Mouse (Mus musculus) liver, embryonic 15.5 days (tissue): ENCODE results near the gene Gm21987. TPM values are rescaled to one million over a fixed set of nuclear protein-coding genes. Genes with fewer than 3 reads are reported as not detected.
A peak's percentile ranks its signal among the peaks of the same experiment; 100 is the strongest.

ENCODE experiments used
- ATAC-seq: fragments of 200-750 bp; cut with Nextera tagmentation; 2 replicates; pipeline ENCODE4 v1.8.0; 2017; ENCODE audit warnings: moderate number of reproducible peaks, mild to moderate bottlenecking, moderate library complexity; ENCODE audit not compliant: insufficient read depth
- H3K27ac ChIP-seq: fragments of 300-500 bp; sonication (generic); replicated peaks from 2 replicates; pipeline ENCODE4 v1.5.1; 2015; ENCODE audit warnings: mild to moderate bottlenecking, inconsistent platforms
- H3K27me3 ChIP-seq: fragments of 300-500 bp; sonication (generic); 2 replicates; pipeline ENCODE4 v1.6.1; 2015; ENCODE audit warnings: mild to moderate bottlenecking, inconsistent platforms
- H3K36me3 ChIP-seq: fragments of 300-500 bp; sonication (generic); replicated peaks from 2 replicates; pipeline ENCODE4 v1.6.1; 2015; ENCODE audit warnings: moderate library complexity, mild to moderate bottlenecking, inconsistent platforms
- H3K4me1 ChIP-seq: fragments of 300-500 bp; sonication (generic); replicated peaks from 2 replicates; pipeline ENCODE4 v1.6.1; 2015; ENCODE audit warnings: inconsistent platforms
- H3K4me2 ChIP-seq: fragments of 300-500 bp; sonication (generic); 2 replicates; pipeline ENCODE4 v1.6.1; 2015; ENCODE audit warnings: moderate library complexity, mild to moderate bottlenecking, inconsistent platforms
- H3K4me3 ChIP-seq: fragments of 300-500 bp; sonication (generic); replicated peaks from 2 replicates; pipeline ENCODE4 v1.5.1; 2015; ENCODE audit warnings: mild to moderate bottlenecking, inconsistent platforms
- H3K9ac ChIP-seq: fragments of 300-500 bp; sonication (generic); 2 replicates; pipeline ENCODE4 v1.6.1; 2015; ENCODE audit warnings: moderate library complexity, mild to moderate bottlenecking, inconsistent platforms
- H3K9me3 ChIP-seq: fragments of 300-500 bp; sonication (generic); replicated peaks from 2 replicates; pipeline ENCODE4 v1.6.1; 2016; ENCODE audit warnings: inconsistent platforms
- WGBS: fragments of 180-500 bp; shearing (Covaris S2); methylation state at CpG from one replicate; pipeline ENCODE4 v1.1.7; 2015; ENCODE audit warnings: mixed read lengths; ENCODE audit not compliant: insufficient replicate concordance; 5-methylcytosine and 5-hydroxymethylcytosine counted together
- polyA plus RNA-seq: library from polyadenylated mRNA; unstranded; fragments of >200 nt; fragmentation: Nextera tagmentation; extraction: Ambion mirVana; gene quantifications from 2 replicates; pipeline ENCODE4 v1.2.1, GENCODE M21; 2015

Gm21987 gene
- polyA plus RNA-seq, 1 experiment from 2014 or later: not detected

- H3K4me3 ChIP-seq: no peak overlapping the region
- ATAC-seq: no peak
- no peaks in the 10 kb centered on the region for H3K9me3 ChIP-seq
- no peaks in the 10 kb centered on the region for H3K27me3 ChIP-seq
- no peaks in the 10 kb centered on the region for H3K36me3 ChIP-seq
- H3K4me2 ChIP-seq: no peak overlapping the region; the same call in 1 of the 2 replicates
- no peak overlapping the region for H3K9ac ChIP-seq
- peaks cover 49% of the 10 kb centered on the region for H3K4me1 ChIP-seq
- peak overlapping the region; percentile 20; the same call in 1 of the 2 replicates for H3K27ac ChIP-seq
- WGBS: 71% methylated on average over 20 of the region's 20 CpGs
These were observed 15.8 kb downstream of the Gm21987 start for GRCm38 (mm10) chr16:38362493-38363255.

- H3K4me1 ChIP-seq: peaks cover 50% of the 10 kb centered on the region
- H3K27me3 ChIP-seq: no peaks in the 10 kb centered on the region
- no peak overlapping the region for H3K27ac ChIP-seq
- 59% methylated on average over 3 of the region's 3 CpGs for whole genome bisulfite sequencing
- no peaks in the 10 kb centered on the region for H3K36me3 ChIP-seq
- H3K9me3 ChIP-seq: no peaks in the 10 kb centered on the region
- no peak for ATAC-seq
- no peak overlapping the region for H3K4me3 ChIP-seq
- H3K4me2 ChIP-seq: no peak overlapping the region
- no peak overlapping the region for H3K9ac ChIP-seq
These were observed 16.4 kb downstream of the Gm21987 start for GRCm38 (mm10) chr16:38363256-38363595.

DNA sequence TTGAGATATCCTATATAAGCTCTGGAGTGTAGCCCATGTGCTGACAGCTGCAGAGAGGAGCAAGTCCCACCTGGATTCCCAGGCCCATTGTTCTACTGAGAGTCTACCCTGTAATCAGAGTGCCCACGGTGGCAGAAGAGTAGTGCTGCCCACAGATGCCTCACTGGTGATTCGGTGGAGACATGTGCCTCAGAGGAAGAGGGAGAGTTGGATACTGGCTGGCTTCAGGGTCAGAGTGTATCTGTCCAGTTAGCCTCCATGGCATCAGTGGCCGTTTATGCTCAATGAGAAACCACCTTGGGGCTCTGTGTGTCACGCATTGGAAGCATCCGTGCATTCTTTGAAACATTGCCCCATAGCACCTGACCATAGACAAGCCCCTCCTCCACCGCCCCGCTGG, 16.8 kb downstream of the Gm21987 start:
- Histone ChIP-seq H3K27ac (no peak overlapping the region), H3K4me3 (no peak overlapping the region), H3K4me2 (no peak overlapping the region), H3K9ac (no peak overlapping the region), H3K27me3 (no peaks in the 10 kb centered on the region), H3K9me3 (no peaks in the 10 kb centered on the region), H3K4me1 (peaks cover 54% of the 10 kb centered on the region), H3K36me3 (no peaks in the 10 kb centered on the region)
- 52% methylated on average over 7 of the region's 7 CpGs for WGBS
- 0 out of 2 replicates have a peak, but pooled peaks have one; percentile 11 for ATAC-seq

DNA sequence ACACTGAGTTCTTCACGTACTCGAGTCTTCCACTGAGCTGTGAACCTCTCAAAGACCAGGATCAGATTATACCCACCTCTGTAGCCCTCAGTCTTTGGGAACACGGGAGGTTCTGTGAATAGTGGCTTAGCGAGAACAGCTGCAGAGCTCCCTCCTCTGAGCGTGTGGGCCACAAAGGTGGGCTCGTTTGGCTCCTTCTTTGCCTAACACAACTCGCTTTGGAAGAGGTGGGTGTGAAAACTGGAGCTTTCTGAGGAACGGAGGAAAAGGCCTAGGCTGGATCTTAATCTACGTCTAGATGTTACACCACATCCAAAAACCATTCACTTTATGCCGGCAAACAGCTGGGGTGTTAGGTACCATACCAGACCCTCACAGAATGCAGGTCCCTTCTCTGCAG, 18.6 kb downstream of the Gm21987 start:
- H3K9ac ChIP-seq: no peak overlapping the region
- no peak overlapping the region for H3K4me2 ChIP-seq
- 80% methylated on average over 10 of the region's 10 CpGs for whole genome bisulfite sequencing
- no peak overlapping the region for H3K27ac ChIP-seq
- ATAC-seq: no peak
- no peaks in the 10 kb centered on the region for H3K36me3 ChIP-seq
- no peak overlapping the region for H3K4me3 ChIP-seq
- no peaks in the 10 kb centered on the region for H3K27me3 ChIP-seq
- peaks cover 66% of the 10 kb centered on the region for H3K4me1 ChIP-seq
- no peaks in the 10 kb centered on the region for H3K9me3 ChIP-seq

DNA sequence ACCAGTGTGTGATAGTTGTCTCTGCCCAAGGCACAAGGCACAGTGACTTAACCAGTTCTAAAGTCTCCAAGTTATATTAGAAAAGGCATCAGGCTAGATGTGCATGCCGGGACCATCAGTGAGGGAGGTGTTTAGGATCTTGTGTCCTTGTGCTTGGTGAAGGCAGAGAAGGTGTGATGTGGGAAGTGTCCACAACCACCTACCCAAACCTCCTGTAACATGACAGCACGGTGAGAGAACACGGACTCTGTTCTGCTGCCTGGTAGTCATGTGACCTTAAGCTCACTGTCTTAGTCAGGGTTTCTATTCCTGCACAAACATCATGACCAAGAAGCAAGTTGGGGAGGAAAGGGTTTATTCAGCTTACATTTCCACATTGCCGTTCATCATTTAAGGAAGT, 19.4 kb downstream of the Gm21987 start:
- Histone ChIP-seq H3K36me3 (no peaks in the 10 kb centered on the region), H3K4me3 (no peak overlapping the region), H3K9me3 (no peaks in the 10 kb centered on the region), H3K4me2 (no peak overlapping the region), H3K27me3 (no peaks in the 10 kb centered on the region), H3K27ac (no peak overlapping the region), H3K4me1 (peaks cover 73% of the 10 kb centered on the region), H3K9ac (no peak overlapping the region)
- no peak for ATAC-seq
- 64% methylated on average over 4 of the region's 4 CpGs for WGBS

- Histone ChIP-seq H3K4me3 (no peak overlapping the region), H3K9me3 (no peaks in the 10 kb centered on the region), H3K9ac (no peak overlapping the region), H3K4me1 (peaks cover 66% of the 10 kb centered on the region), H3K27ac (peak overlapping the region; percentile 96), H3K27me3 (no peaks in the 10 kb centered on the region), H3K36me3 (no peaks in the 10 kb centered on the region), H3K4me2 (no peak overlapping the region)
- ATAC-seq: no peak
- WGBS: 38% methylated on average over 10 of the region's 10 CpGs
These were observed 21.5 kb downstream of the Gm21987 start for GRCm38 (mm10) chr16:38368336-38368735.

DNA sequence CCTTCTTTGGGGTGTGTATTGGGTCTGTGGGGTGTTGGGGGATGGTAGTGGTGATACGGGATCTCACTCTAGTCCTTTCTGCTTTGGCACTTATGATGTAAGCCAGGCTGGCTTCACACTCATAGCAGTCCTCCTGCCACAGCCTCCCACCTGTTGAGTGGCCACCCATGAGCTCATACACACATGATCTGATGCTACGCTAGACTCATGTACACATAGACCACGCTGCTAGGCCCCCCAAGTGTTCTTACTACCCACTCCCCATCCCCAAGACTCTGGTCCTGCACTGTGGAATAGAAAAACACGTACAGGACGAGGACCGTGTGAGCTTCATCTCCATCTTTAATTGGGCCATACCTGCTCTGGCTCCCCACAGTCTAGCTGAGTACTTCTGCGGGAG, 22.2 kb downstream of the Gm21987 start:
- Histone ChIP-seq H3K27ac (peak overlapping the region; percentile 96), H3K9me3 (no peaks in the 10 kb centered on the region), H3K9ac (no peak overlapping the region), H3K4me1 (peaks cover 66% of the 10 kb centered on the region), H3K27me3 (no peaks in the 10 kb centered on the region), H3K4me2 (no peak overlapping the region), H3K4me3 (no peak overlapping the region), H3K36me3 (peaks cover 4% of the 10 kb centered on the region; the same call in 1 of the 2 replicates)
- no peak for ATAC-seq
- WGBS: 81% methylated on average over 7 of the region's 7 CpGs

DNA sequence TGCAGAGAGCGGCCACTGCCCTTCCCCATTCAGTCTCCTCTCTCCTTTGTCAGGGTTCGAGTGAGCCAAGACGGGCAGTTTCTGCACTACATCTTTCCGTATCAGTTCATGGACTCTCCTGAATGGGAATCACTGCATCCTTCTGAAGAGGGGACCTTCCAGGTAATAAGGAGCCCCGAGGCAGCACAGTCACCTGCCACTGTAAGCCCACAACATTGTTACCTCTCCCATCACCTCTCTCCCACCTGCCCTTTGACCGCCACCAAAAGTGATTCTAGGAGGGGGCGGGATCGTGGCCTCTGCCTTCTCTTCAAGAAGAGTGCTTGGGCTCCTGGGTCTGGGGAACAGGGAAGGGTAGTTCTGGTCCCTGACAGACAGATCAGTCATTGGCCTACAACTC, 22.6 kb downstream of the Gm21987 start:
- peak overlapping the region; percentile 96; the same call in 1 of the 2 replicates for H3K27ac ChIP-seq
- ATAC-seq: no peak
- 80% methylated on average over 8 of the region's 8 CpGs for WGBS
- peaks cover 66% of the 10 kb centered on the region for H3K4me1 ChIP-seq
- no peak overlapping the region for H3K4me3 ChIP-seq
- peaks cover 7% of the 10 kb centered on the region; the same call in 1 of the 2 replicates for H3K36me3 ChIP-seq
- H3K27me3 ChIP-seq: no peaks in the 10 kb centered on the region
- H3K4me2 ChIP-seq: no peak overlapping the region
- no peaks in the 10 kb centered on the region for H3K9me3 ChIP-seq
- H3K9ac ChIP-seq: no peak overlapping the region

DNA sequence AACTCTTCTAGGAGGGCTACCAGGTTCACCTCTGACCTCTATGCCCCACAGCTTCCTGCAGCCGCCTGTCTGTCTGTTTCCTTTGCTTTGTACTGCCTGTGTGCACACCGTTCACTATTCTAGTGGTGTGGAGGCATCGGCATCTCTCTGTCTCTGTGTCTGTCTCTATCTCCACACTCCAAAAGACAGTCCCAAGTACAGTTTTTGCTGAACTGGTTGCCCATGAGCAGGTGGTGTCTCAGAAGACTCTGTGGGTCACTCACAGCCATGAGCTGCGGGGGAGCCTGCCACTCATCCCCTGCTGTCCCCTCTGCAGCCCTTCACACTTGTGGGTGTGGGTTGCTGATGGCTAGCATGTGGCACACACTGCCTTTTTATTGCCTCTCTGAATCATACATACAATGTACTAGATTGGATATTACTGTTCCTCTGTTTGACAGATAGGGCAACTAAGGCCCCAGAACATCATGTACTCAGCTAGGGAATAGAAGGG, 23.2 kb downstream of the Gm21987 start:
- no peak overlapping the region for H3K9ac ChIP-seq

GRCm38 (mm10) chr16:38370633-38371374, 24.0 kb downstream of the Gm21987 start:
- Histone ChIP-seq H3K9me3 (no peaks in the 10 kb centered on the region), H3K27ac (peak overlapping the region; percentile 96), H3K4me3 (peak overlapping the region; percentile 68; the same call in 1 of the 2 replicates), H3K9ac (peak overlapping the region; percentile 76), H3K4me1 (peaks cover 73% of the 10 kb centered on the region), H3K27me3 (no peaks in the 10 kb centered on the region), H3K4me2 (peak overlapping the region; percentile 75), H3K36me3 (peaks cover 15% of the 10 kb centered on the region)
- no peak for ATAC-seq
- 72% methylated on average over 8 of the region's 8 CpGs for WGBS

More for the DNA sequence above, 23.2 kb downstream of the Gm21987 start:
- no peak for ATAC-seq
- Histone ChIP-seq H3K4me1 (peaks cover 72% of the 10 kb centered on the region), H3K9me3 (no peaks in the 10 kb centered on the region), H3K4me2 (no peak overlapping the region), H3K27ac (peak overlapping the region; percentile 96), H3K27me3 (no peaks in the 10 kb centered on the region), H3K36me3 (peaks cover 7% of the 10 kb centered on the region), H3K4me3 (no peak overlapping the region)
- 66% methylated on average over 4 of the region's 4 CpGs for WGBS

DNA sequence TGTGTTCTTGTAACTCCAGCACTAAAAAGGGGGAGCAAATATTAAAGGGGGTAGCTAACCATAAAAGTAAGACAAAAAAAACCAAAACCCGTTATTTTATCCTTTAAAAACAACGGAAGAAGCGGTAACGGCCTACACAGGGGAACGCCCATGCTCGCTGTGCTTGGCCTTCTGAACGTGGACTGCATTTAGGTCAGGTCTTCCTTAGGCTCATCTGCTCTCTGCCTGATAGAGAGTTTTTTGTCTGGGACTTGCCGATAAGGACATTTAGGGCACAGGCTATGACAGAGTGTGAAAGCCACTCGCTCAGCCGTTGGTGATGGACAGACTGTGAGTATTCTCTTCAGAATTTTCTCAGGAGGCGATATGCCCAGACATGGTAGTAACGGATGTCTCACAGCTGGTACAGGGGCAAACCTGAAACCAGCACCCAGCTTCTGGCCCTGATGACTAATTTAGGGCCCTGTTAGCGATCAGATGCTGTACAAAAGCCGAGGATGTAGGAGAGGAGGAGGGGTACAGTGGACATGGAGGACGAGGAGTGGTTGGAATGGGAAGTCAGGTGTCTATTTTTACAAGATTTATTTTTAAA, 25.0 kb downstream of the Gm21987 start:
- H3K4me2 ChIP-seq: peak overlapping the region; percentile 75
- H3K27me3 ChIP-seq: no peaks in the 10 kb centered on the region
- peak overlapping the region; percentile 96 for H3K27ac ChIP-seq
- H3K9me3 ChIP-seq: no peaks in the 10 kb centered on the region
- peaks cover 77% of the 10 kb centered on the region for H3K4me1 ChIP-seq
- H3K9ac ChIP-seq: peak overlapping the region; percentile 76
- peak overlapping the region; percentile 68 for H3K4me3 ChIP-seq
- WGBS: 22% methylated on average over 15 of the region's 15 CpGs
- H3K36me3 ChIP-seq: peaks cover 20% of the 10 kb centered on the region
- ATAC-seq: peak; percentile 96
